Mouse (Mus musculus) layer of hippocampus, adult 2 months (tissue): Measurements from ENCODE around the gene Zfr2. TPM values are rescaled to one million over a fixed set of nuclear protein-coding genes. Genes with fewer than 3 reads are reported as not detected.
"Not testable (repeated sequence)": the region's sequence is repeated elsewhere in the genome, so short reads cannot be mapped to it uniquely, and the experiment has no call there.

Experiments
- DNase-seq, 2 experiments: peaks; one replicate each; pipeline ENCODE4 v3.0.0; 2022; ENCODE audit warnings: low spot score in 2 of 2
- H3K27ac ChIP-seq: fragments of 200-600 bp; 2 replicates; pipeline ENCODE4 v1.8.1; 2022
- H3K4me3 ChIP-seq: fragments of 200-600 bp; 2 replicates; pipeline ENCODE4 v1.8.1; 2022; ENCODE audit warnings: mild to moderate bottlenecking
- CTCF ChIP-seq: fragments of 200-600 bp; conservative IDR thresholded peaks from 2 replicates; pipeline ENCODE4 v1.8.1; 2022; ENCODE audit warnings: antibody characterized with exemption, mild to moderate bottlenecking, moderate library complexity
- total RNA-seq, 2 experiments: library from RNA; stranded (reverse); gene quantifications; 2 replicates each; pipeline ENCODE4 v1.2.3; 2021

Gene Zfr2
- total RNA-seq, 2 experiments from 2014 or later: 66.2 to 70.2 TPM

DNA sequence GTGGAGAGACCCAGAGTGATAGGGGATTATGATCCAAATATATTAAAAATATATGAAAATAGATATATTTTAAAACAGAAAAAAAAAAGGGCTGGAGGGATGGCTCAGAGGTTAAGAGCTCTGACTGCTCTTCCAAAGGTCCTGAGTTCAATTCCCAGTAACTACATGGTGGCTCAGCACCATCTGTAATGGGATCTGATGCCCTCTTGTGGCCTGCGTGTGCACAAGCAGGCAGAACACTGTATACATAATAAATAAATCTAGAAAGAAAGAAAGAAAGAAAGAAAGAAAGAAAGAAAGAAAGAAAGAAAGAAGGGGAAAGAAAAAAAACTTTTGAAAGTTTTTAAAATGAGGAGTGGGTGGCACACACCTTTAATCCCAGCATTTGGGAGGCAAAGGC lies 15.7 kb upstream of the Zfr2 start:
- not testable (repeated sequence) for H3K27ac ChIP-seq, DNase-seq, H3K4me3 ChIP-seq
- peak; percentile 78 for TF ChIP-seq CTCF

DNA sequence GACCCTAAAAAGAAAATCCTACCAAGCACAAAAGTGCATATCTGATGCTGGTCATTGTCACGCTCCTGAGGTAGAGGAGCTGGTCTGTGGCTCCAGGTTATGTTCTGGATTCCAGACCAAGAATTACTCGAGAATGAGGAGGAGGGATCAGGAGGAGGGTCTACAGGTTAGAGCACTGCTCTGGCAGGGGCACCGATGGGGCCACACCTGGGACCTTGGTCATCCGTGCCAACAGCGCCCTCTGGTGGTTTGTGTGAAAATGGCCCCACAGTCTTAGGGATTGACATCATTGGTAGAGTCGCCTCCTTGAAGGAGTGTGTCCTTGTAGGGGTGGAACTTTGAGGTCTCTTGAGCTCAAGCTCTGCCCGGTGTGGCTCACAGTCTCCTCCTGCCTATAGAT lies 15.0 kb upstream of the Zfr2 start:
- peak; percentile 93 for TF ChIP-seq CTCF
- no peak overlapping the region for H3K4me3 ChIP-seq
- no peak overlapping the region for H3K27ac ChIP-seq
- DNase-seq: peak in 1 of 2 experiments; percentile 47

DNA sequence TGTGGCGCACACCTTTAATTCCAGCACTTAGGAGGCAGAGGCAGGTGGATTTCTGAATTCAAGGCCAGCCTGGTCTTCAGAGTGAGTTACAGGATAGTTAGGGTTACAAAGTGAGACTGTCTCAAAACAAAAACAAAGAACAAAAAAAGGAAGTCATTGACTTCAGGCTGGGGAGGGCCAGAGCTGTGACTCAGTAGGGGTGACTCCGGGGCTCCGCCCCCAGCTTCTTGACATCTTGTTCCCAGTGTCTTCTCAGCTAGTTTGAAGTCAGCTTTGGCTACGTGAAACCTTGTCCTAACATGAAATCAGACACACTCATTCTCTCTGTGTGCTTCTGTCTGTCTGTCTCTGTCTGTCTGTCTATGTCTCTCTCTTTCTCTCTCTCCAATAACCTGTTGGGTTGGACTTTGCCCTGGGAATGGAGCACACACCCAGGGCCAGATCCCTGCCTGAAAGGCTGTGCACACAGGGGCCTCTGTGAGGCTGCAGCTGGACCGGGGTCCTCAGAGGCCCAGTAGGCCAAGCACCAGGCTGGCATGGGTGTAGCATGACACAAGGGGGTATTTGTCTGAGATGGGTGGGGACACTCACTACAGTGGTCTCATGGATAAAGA lies 11.4 kb upstream of the Zfr2 start:
- no peak for DNase-seq
- H3K4me3 ChIP-seq: no peak overlapping the region

DNA sequence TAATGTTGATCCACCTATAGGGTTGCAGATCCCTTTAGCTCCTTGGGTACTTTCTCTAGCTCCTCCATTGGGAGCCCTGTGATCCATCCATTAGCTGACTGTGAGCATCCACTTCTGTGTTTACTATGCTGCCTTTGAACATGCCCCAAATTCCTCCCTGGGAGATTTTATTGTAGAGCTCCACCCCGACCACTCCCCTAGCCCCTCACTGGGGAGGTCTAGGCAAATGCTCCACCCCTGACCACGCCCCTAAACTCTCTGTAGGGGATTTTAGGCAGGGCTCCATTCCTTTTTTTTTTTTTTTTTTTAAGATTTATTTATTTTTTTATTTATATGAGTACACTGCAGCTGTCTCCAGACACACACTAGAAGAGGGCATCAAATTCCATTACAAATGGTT lies 9.2 kb upstream of the Zfr2 start:
- H3K4me3 ChIP-seq, DNase-seq, H3K27ac ChIP-seq: not testable (repeated sequence)

More for the DNA sequence above, 11.4 kb upstream of the Zfr2 start:
- H3K27ac ChIP-seq: no peak overlapping the region
- no peak for TF ChIP-seq CTCF

DNA sequence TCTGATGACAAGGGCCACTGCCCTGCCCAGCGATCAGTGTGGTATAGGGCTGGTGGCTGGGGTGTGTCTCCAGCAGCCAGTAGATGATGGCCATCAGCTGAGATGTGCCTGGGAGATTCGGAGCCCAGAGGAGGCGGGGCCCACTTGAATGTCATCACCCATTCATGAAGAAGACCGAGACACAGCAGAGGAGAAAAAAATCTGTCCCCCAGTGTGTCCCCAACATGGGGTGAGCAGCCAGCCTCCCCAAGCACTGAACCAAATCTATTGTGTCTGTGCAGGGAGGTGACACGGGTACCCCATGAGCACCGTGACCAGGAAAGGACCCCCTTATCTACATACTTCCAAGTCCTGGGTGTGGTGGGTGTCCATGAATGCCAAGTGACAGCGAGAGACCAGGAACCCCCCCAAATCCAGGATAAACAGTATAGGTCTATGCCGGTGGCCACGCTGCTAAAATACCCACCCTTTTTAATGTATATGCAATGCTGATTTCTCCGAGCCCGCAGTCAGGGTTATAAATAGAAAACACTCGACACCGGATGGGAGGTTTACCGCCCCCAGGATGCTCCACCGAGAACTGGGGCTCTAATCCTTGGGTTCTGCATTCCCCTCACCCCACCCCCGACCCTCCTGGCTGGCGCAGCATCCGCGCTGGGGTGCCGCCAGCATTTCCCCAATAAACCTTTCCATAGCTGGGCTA lies 3.1 kb upstream of the Zfr2 start:
- no peak for DNase-seq
- Histone ChIP-seq H3K27ac (peak overlapping the region; percentile 93), H3K4me3 (peak overlapping the region; percentile 72)
- no peak for TF ChIP-seq CTCF

DNA sequence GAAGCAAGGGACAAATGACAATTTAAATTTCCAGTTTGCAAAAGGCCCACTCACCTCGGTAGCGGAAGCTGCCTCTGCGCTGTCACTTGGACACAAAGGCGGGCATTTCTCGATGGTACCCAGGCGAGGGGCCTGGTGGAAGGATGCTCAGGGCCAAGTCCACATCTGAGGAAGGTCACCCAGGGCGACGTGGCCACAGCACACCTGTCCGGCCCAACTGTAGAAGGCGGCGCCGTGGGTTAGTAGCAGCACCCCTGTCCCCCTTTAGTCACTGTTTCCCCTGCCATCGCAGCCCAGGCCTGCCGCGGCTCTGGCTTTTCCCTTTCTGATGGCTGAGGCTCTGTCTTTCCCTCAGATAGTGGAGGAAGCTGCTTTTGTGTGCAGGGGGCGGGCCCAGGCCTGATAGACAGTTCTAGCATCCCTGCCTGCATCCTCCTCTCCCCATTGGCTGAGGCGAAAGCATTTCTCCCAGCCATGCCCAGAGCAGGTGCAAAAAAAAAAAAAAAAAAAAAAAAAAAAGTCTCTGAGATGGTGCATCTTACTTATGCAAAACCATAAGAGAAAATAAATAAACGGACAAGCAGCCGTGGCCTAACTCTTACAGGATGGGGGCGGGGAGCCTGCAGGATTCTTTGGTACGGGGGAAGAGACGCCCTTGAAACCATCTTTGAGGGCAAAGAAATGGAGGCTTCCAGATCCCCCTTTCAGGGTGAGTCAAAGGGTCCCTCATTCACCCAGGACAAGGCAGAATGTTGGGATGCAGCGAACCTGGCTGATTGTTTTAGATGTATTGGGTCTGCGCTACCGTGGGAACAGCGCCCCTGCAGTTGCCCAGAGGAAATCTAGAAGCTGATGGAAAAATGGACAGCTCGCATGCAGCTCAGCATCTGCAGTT lies 2.3 kb upstream of the Zfr2 start, which contains the start of gene Atcay:
TSS of gene Atcay (minus strand) at position 396 of the 895 bp plus-strand sequence.
- H3K4me3 ChIP-seq: peak within 1 kb of the TSS; percentile 72
- peak; percentile 83 to 88 for DNase-seq
- peak within 1 kb of the TSS; percentile 93 for H3K27ac ChIP-seq

DNA sequence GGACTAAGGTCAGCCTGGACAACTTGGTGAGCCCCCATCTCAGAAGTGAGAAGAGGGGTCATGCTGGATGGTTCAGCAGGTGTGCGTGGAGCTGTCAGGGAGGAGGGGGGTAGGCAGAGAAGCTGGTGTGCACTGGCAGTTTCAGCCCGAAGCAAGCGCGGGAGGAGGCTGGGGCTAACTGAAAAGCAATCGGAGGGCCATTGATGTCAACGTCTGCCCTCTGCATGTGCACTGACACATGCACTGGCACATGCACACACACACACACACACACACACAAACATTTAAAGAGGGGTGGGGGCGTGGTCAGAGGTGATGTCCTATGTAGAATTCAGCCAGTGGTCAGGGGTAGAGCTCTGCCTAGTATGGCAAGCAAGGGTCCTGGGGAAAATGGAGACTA lies 1.5 kb upstream of the Zfr2 start:
- Histone ChIP-seq H3K27ac (peak overlapping the region; percentile 93; the same call in 1 of the 2 replicates), H3K4me3 (peak overlapping the region; percentile 72)
- no peak for TF ChIP-seq CTCF
- no peak for DNase-seq

More for the DNA sequence above, 2.3 kb upstream of the Zfr2 start, which contains the start of gene Atcay:
- peak; percentile 77 for TF ChIP-seq CTCF

DNA sequence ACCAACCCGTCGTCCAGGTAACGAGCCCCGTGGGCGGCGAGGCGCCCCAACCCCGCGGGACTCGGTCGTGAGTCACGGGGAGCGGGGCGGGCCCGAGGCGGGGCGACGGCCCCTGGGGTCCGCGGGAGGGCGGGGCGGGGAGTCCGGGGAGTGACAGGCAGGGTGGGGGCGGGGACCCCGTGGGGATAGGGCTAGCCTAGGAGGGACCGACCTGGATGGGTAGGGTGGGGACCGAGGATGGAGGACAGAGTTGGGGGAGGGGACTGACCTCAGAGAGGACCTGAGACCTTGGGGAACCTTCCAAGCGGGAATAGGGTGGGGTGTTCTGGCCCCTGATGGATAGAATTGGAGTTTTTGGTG lies 251 bp downstream of the Zfr2 start:
- no peak for TF ChIP-seq CTCF
- no peak for DNase-seq
- H3K27ac ChIP-seq: peak overlapping the region; percentile 91
- H3K4me3 ChIP-seq: peak overlapping the region; percentile 68

DNA sequence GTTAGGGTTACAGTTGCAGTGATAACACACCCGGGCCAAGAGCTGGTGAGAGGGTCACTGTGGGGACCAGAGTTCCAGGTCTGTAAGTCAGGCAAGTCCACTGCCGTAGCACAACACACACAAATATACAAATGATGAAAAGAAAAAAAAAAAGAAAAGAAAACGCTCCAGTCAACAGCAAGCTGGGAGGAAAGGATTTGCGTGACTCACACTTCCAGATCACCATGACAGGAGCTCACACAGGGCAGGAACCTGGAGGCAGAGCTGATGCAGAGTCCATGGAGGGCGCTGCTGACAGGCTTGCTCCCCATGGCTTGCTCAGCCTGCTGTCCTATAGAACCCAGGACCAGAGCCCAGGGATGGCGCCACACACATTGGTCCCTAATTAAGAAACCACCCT lies 1.3 kb downstream of the Zfr2 start:
- DNase-seq: no peak
- Histone ChIP-seq H3K27ac (no peak overlapping the region), H3K4me3 (no peak overlapping the region)
- TF ChIP-seq CTCF: no peak

DNA sequence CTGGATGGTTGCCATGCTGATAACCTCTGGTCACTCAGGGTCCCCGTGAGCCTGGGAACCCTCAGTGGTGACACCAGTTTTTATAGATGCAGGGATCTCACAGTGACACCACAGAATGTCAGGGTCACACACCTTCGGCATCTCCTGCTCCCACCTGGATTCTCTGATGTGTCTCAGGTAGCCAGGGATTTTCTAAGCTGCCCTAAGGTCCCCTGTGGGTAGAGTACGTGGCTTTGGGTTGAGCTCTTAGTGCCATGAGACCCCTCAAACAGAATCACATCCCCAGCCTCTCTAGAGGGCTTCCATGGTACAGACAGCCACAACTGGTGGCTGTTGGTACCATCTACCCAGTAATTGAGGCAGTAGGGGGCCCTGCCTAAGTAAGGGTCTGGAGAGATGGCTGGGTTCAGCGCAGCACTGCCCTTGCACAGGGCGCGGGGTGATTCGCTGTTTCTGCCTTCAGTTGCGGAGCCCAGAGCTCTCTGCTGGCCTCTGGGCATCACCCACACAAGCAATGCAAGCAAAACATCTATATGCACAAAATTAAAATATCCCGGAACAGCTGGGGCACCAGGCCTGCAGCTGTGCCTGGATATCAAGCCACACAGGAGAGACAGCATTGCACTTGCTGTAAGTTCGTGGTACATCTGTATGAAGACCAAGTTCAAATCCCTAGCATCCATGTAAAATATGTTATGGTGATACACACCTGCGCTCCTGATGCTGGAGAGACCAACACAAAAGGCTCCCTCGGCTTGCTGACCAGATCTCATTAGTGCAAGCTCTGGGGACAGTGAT lies 3.7 kb downstream of the Zfr2 start:
- DNase-seq: no peak
- H3K4me3 ChIP-seq: no peak overlapping the region
- TF ChIP-seq CTCF: no peak
- no peak overlapping the region for H3K27ac ChIP-seq

DNA sequence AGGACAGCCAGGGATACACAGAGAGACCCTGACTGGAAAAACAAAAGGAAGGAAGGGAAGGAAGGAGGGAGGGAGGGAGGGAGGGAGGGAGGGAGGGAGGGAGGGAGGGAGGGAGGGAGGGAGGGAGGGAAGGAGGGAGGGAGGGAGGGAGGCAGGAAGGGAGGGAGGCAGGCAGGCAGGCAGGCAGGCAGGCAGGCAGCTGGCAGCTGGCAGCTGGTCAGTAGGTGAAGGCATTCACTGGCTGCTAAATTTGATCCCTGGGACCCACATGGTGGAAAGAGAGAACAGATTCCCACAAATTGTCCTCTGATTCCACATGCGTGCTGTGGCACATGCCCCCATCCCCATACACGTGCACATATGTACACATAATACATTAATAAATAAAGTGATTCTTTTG lies 5.7 kb downstream of the Zfr2 start:
- TF ChIP-seq CTCF: no peak
- H3K27ac ChIP-seq: no peak overlapping the region
- DNase-seq: no peak
- no peak overlapping the region for H3K4me3 ChIP-seq

DNA sequence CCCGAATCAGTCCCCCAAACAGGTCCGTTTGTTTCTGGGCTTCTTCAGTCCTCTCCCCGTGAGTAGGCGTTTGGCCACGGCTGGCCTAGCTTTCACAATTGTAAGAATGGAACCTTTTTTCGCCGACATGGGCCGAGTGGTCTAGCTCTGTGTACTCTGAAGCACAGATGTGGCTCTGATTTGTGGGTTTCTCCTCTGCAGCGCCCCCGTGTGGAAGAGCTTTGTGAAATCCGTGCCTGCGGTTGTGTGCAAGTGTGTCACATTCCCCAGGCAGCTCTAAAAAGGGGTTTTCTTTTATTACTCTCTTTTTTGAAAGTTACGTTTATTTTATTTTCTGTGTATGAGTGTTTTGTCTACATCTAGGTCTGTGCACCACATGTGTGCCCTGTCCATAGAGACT lies 7.9 kb downstream of the Zfr2 start:
- no peak overlapping the region for H3K27ac ChIP-seq
- TF ChIP-seq CTCF: peak; percentile 86
- peak; percentile 66 to 78 for DNase-seq
- no peak overlapping the region for H3K4me3 ChIP-seq

DNA sequence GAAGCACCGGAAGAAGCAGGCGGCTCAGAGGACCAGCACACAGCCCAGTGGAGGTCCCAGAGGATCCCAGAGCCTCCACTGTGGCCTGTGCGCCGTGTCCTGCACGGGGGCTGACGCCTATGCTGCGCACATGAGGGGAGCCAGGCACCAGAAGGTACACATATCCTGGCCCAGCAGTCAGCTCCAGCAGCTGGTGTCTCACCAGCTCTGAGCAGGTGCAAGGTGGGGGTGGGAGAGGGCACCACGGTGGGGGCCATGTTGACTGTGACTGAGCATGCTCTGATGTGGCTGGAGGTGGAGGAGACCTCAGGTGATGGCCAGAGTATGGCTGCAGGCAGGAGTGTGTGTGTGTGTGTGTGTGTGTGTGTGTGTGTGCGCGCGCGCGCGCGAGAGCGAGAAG lies 9.1 kb downstream of the Zfr2 start:
- Histone ChIP-seq H3K27ac (no peak overlapping the region), H3K4me3 (no peak overlapping the region)
- TF ChIP-seq CTCF: no peak
- DNase-seq: no peak
